Comparison of ENCODE assay signal across 9 mouse cellular contexts in genomic region chr10:80748609-80749008, GRCm38 (mm10). TPM values are rescaled to one million over a fixed set of nuclear protein-coding genes. Genes with fewer than 3 reads are reported as not detected.
DNase-seq lines count a peak whose midpoint lies in the region; ATAC-seq and TF ChIP-seq lines count a peak whose summit lies in the region.
"Had no signal": no experiment of that assay in that cellular context is flagged by ENCODE, and none has a peak within 500 bp of the region (broad histone marks: within the 10 kb centered on the region; RNA-seq: fewer than 3 reads in every experiment).

No protein-coding gene starts in this region.

- H3K36me3 ChIP-seq in forebrain, embryonic 10.5 days (replicated peaks): no peaks in the 10 kb centered on the region
- H3K36me3 ChIP-seq in forebrain, postnatal 0 days (ENCODE audit: insufficient read depth): no peaks in the 10 kb centered on the region
- H3K36me3 ChIP-seq in limb, embryonic 10.5 days: no peaks in the 10 kb centered on the region
- H3K36me3 ChIP-seq: heart, embryonic 13.5 days had no signal

- no peak overlapping the region for H3K9ac ChIP-seq in forebrain, postnatal 0 days
- H3K9ac ChIP-seq: heart, embryonic 13.5 days had no signal

- WGBS in forebrain, embryonic 10.5 days: 11% methylated on average over 6 of the region's 6 CpGs
- 12% methylated on average over 6 of the region's 6 CpGs for WGBS in forebrain, postnatal 0 days
- 12% methylated on average over 6 of the region's 6 CpGs for WGBS in limb, embryonic 10.5 days

- ATAC-seq in forebrain, postnatal 0 days: no peak

- no peak overlapping the region for H3K4me2 ChIP-seq in forebrain, postnatal 0 days (ENCODE audit: low read depth)
- H3K4me2 ChIP-seq: heart, embryonic 13.5 days had no signal

- H3K4me3 ChIP-seq in forebrain, embryonic 10.5 days: no peak overlapping the region
- no peak overlapping the region for H3K4me3 ChIP-seq in forebrain, postnatal 0 days (ENCODE audit: low read depth, low read length)
- H3K4me3 ChIP-seq in limb, embryonic 10.5 days: no peak overlapping the region
- H3K4me3 ChIP-seq: heart, embryonic 13.5 days had no signal

- H3K4me1 ChIP-seq in forebrain, embryonic 10.5 days: peaks cover 24% of the 10 kb centered on the region
- H3K4me1 ChIP-seq in forebrain, postnatal 0 days (ENCODE audit: insufficient read depth): no peaks in the 10 kb centered on the region
- peaks cover 27% of the 10 kb centered on the region for H3K4me1 ChIP-seq in limb, embryonic 10.5 days

- peak; percentile 46 for DNase-seq in forebrain, embryonic 10.5 days (ENCODE audit: extremely low spot score, low spot score)
- DNase-seq in forebrain, postnatal 0 days: no peak
- DNase-seq in A20 (ENCODE audit: low read depth, low spot score) (peak; percentile 51), MN1 (ENCODE audit: low spot score) (no peak)
- DNase-seq in embryo, embryonic 11 days: peak; percentile 88
- peak; percentile 82 for DNase-seq in limb, embryonic 10.5 days (ENCODE audit: low spot score)
- peak; percentile 83 for DNase-seq in retina, embryonic 14.5 days (ENCODE audit: low spot score)
- DNase-seq in T-cell, adult 2 months (ENCODE audit: low spot score): no peak

- no peaks in the 10 kb centered on the region for H3K9me3 ChIP-seq in forebrain, embryonic 10.5 days
- no peaks in the 10 kb centered on the region for H3K9me3 ChIP-seq in forebrain, postnatal 0 days (ENCODE audit: low read length)
- H3K9me3 ChIP-seq in limb, embryonic 10.5 days (replicated peaks): no peaks in the 10 kb centered on the region
- H3K9me3 ChIP-seq: heart, embryonic 13.5 days had no signal

- no peak overlapping the region for H3K27ac ChIP-seq in forebrain, embryonic 10.5 days
- no peak overlapping the region for H3K27ac ChIP-seq in forebrain, postnatal 0 days (ENCODE audit: low read depth, low read length)
- no peak overlapping the region for H3K27ac ChIP-seq in limb, embryonic 10.5 days
- H3K27ac ChIP-seq: heart, embryonic 13.5 days had no signal

- no peak for TF ChIP-seq CTCF in forebrain, postnatal 0 days (IDR thresholded peaks at IDR 0.05; ENCODE audit: low read depth)

- H3K27me3 ChIP-seq in forebrain, embryonic 10.5 days (ENCODE audit: poor library complexity, severe bottlenecking): no peaks in the 10 kb centered on the region
- no peaks in the 10 kb centered on the region for H3K27me3 ChIP-seq in forebrain, postnatal 0 days (ENCODE audit: insufficient read depth, low read length)
- no peaks in the 10 kb centered on the region for H3K27me3 ChIP-seq in limb, embryonic 10.5 days (ENCODE audit: low read depth, poor library complexity, severe bottlenecking)
- H3K27me3 ChIP-seq: heart, embryonic 13.5 days had no signal

RNA-seq across cellular contexts. Expression of gene Dot1l, which starts 6.4 kb away (rescaled TPM):
- 20.8 and 21.7 TPM in 2 replicates for polyA plus RNA-seq in forebrain, embryonic 10.5 days (2016; fragmentation: Nextera tagmentation; extraction: Ambion mirVana)
- 15.9 and 21.7 TPM in 2 replicates for total RNA-seq in forebrain, postnatal 0 days (2014; rRNA removed)
- 5.7 and 8.5 TPM in 2 replicates for polyA plus RNA-seq in forebrain, postnatal 0 days (2015; fragmentation: Nextera tagmentation; extraction: Ambion mirVana)
- 26.4 and 28.3 TPM in 2 replicates for polyA plus RNA-seq in limb, embryonic 10.5 days (2016; fragmentation: Nextera tagmentation; extraction: Ambion mirVana)

RNA-seq across cellular contexts. Expression of gene Ap3d1, which starts 6.5 kb away (rescaled TPM):
- polyA plus RNA-seq in forebrain, embryonic 10.5 days (2016; fragmentation: Nextera tagmentation; extraction: Ambion mirVana): 58.2 and 58.7 TPM in 2 replicates
- total RNA-seq in forebrain, postnatal 0 days (2014; rRNA removed): 137 and 176 TPM in 2 replicates
- 63.8 and 87.7 TPM in 2 replicates for polyA plus RNA-seq in forebrain, postnatal 0 days (2015; fragmentation: Nextera tagmentation; extraction: Ambion mirVana)
- polyA plus RNA-seq in limb, embryonic 10.5 days (2016; fragmentation: Nextera tagmentation; extraction: Ambion mirVana): 54.6 and 60.6 TPM in 2 replicates

RNA-seq across cellular contexts. Expression of gene Izumo4, which starts 46.6 kb away (rescaled TPM):
- polyA plus RNA-seq in forebrain, embryonic 10.5 days (2016; fragmentation: Nextera tagmentation; extraction: Ambion mirVana): 7.7 and 10.9 TPM in 2 replicates
- total RNA-seq in forebrain, postnatal 0 days (2014; rRNA removed): 37.9 and 39.5 TPM in 2 replicates
- polyA plus RNA-seq in forebrain, postnatal 0 days (2015; fragmentation: Nextera tagmentation; extraction: Ambion mirVana): 34.4 and 36.7 TPM in 2 replicates
- 8.6 and 10.8 TPM in 2 replicates for polyA plus RNA-seq in limb, embryonic 10.5 days (2016; fragmentation: Nextera tagmentation; extraction: Ambion mirVana)

RNA-seq across cellular contexts. Expression of gene Mob3a, which starts 46.8 kb away (rescaled TPM):
- 53.9 and 54.7 TPM in 2 replicates for polyA plus RNA-seq in forebrain, embryonic 10.5 days (2016; fragmentation: Nextera tagmentation; extraction: Ambion mirVana)
- total RNA-seq in forebrain, postnatal 0 days (2014; rRNA removed): 54.1 and 57.8 TPM in 2 replicates
- 38.9 and 45.9 TPM in 2 replicates for polyA plus RNA-seq in forebrain, postnatal 0 days (2015; fragmentation: Nextera tagmentation; extraction: Ambion mirVana)
- 48.2 and 54.7 TPM in 2 replicates for polyA plus RNA-seq in limb, embryonic 10.5 days (2016; fragmentation: Nextera tagmentation; extraction: Ambion mirVana)

RNA-seq across cellular contexts. Expression of gene Sf3a2, which starts 49.4 kb away (rescaled TPM):
- polyA plus RNA-seq in forebrain, embryonic 10.5 days (2016; fragmentation: Nextera tagmentation; extraction: Ambion mirVana): 110 and 118 TPM in 2 replicates
- total RNA-seq in forebrain, postnatal 0 days (2014; rRNA removed): 20.4 and 20.6 TPM in 2 replicates
- polyA plus RNA-seq in forebrain, postnatal 0 days (2015; fragmentation: Nextera tagmentation; extraction: Ambion mirVana): 66.4 and 73.7 TPM in 2 replicates
- polyA plus RNA-seq in limb, embryonic 10.5 days (2016; fragmentation: Nextera tagmentation; extraction: Ambion mirVana): 113 and 121 TPM in 2 replicates

Comparison
In these comparisons a context has a peak if more than half of its experiments do, and no peak if none do; other contexts are left out.
1. DNase-seq: peak in forebrain, embryonic 10.5 days (single experiment), A20 (single experiment), embryo, embryonic 11 days (single experiment), limb, embryonic 10.5 days (single experiment) and retina, embryonic 14.5 days (single experiment); none in forebrain, postnatal 0 days (single experiment), T-cell, adult 2 months (single experiment) and MN1 (single experiment).